Mouse (Mus musculus) left cerebral cortex, adult 2 months (tissue): ENCODE measurements around the gene Ubfd1. TPM values are rescaled to one million over a fixed set of nuclear protein-coding genes. Genes with fewer than 3 reads are reported as not detected.
A peak's percentile ranks its signal among the peaks of the same experiment; 100 is the strongest.

Experiments used
- DNase-seq, 2 experiments: peaks; one replicate each; pipeline ENCODE4 v3.0.0; 2021 to 2022; ENCODE audit warnings: low spot score in 2 of 2, mixed read lengths in 1 of 2; ENCODE audit errors: extremely low spot score in 1 of 2
- H3K27ac ChIP-seq: fragments of 200-600 bp; 2 replicates; pipeline ENCODE4 v1.8.1; 2022
- H3K4me3 ChIP-seq: fragments of 200-600 bp; 2 replicates; pipeline ENCODE4 v1.8.1; 2022
- CTCF ChIP-seq: fragments of 200-600 bp; IDR thresholded peaks from 2 replicates; pipeline ENCODE4 v1.8.1; 2022; ENCODE audit warnings: antibody characterized with exemption, mild to moderate bottlenecking, moderate library complexity
- intact Hi-C: fragments of 180-260 bp; cut with DNase I; formaldehyde crosslinking; loops from one replicate; pipeline ENCODE4 v1.15.1; 2025
- long read RNA-seq, 2 experiments: library from polyadenylated mRNA; stranded (forward); transcript quantifications; one replicate each; pipeline ENCODE4 v2.0.0; 2021; ENCODE audit warnings: borderline mapping rate in 2 of 2
- total RNA-seq, 2 experiments: library from RNA; stranded (reverse); gene quantifications; 2 replicates each; pipeline ENCODE4 v1.2.3; 2021

Gene Ubfd1
- 10 to 100 TPM; 59.2 to 60.4 TPM for total RNA-seq
- long read RNA-seq, experiment 1, full-length matches to known transcripts = 41 of 63 reads
- long read RNA-seq, experiment 1, partial matches to known transcripts = 10 of 63 reads
- long read RNA-seq, experiment 1, other reads (novel, unspliced or antisense) = 12 of 63 reads
- long read RNA-seq, experiment 2, full-length matches to known transcripts = 35 of 51 reads
- long read RNA-seq, experiment 2, partial matches to known transcripts = 9 of 51 reads
- long read RNA-seq, experiment 2, other reads (novel, unspliced or antisense) = 7 of 51 reads

GRCm38 (mm10) chr7:122066945-122067516 is at the start of gene Ubfd1, which contains the start of gene Ears2:
TSS of gene Ubfd1 (plus strand) at chr7:122067175.
TSS of gene Ears2 (minus strand) at chr7:122067263.
- Histone ChIP-seq H3K4me3 (peak within 1 kb of the TSS; percentile 98), H3K27ac (peak within 1 kb of the TSS; percentile 99)
- intact Hi-C loops = loop anchor here (1.0 to 2.0 kb wide), 3 partner anchors 32 to 86 kb away; partner anchors contain the start of gene Cog7
- peak; percentile 96 for DNase-seq
- no peak; the same call in none of the 2 replicates for TF ChIP-seq CTCF

GRCm38 (mm10) chr7:122018247-122018646 is 48.7 kb upstream of the Ubfd1 start:
- DNase-seq = no peak
- intact Hi-C loops = no loop called here
- H3K4me3 ChIP-seq = peak overlapping the region; percentile 23; the same call in 1 of the 2 replicates
- no peak for TF ChIP-seq CTCF
- 0 out of 2 replicates have a peak overlapping the region, but pooled peaks have one; percentile 21 for H3K27ac ChIP-seq

- peak; percentile 39 to 41 for DNase-seq
- intact Hi-C loops = loop anchor here (1.0 kb wide), 1 partner anchor 48 kb away; the partner anchor contains the start of genes Ears2 and Ubfd1
- no peak for TF ChIP-seq CTCF
- Histone ChIP-seq H3K4me3 (peak overlapping the region; percentile 20), H3K27ac (peak overlapping the region; percentile 83; the same call in 1 of the 2 replicates)
Measured at GRCm38 (mm10) chr7:122018978-122019377, 48.0 kb upstream of the Ubfd1 start.

GRCm38 (mm10) chr7:122020273-122020666 is 46.7 kb upstream of the Ubfd1 start:
- no peak for DNase-seq
- intact Hi-C loops = no loop called here

GRCm38 (mm10) chr7:122020667-122021354 is 46.2 kb upstream of the Ubfd1 start, which contains the start of gene Gga2:
TSS of gene Gga2 (minus strand) at chr7:122021222.
- H3K27ac ChIP-seq = peak within 1 kb of the TSS; percentile 83
- intact Hi-C loops = no loop called here
- no peak; the same call in 1 of the 2 replicates for TF ChIP-seq CTCF

More at GRCm38 (mm10) chr7:122020273-122020666, 46.7 kb upstream of the Ubfd1 start:
- H3K27ac ChIP-seq = peak overlapping the region; percentile 83
- peak overlapping the region; percentile 96 for H3K4me3 ChIP-seq
- TF ChIP-seq CTCF = no peak

GRCm38 (mm10) chr7:122022131-122022530 is 44.8 kb upstream of the Ubfd1 start:
- H3K4me3 ChIP-seq = no peak overlapping the region
- intact Hi-C loops = no loop called here
- H3K27ac ChIP-seq = no peak overlapping the region
- DNase-seq = no peak
- TF ChIP-seq CTCF = no peak

More at GRCm38 (mm10) chr7:122020667-122021354, 46.2 kb upstream of the Ubfd1 start, which contains the start of gene Gga2:
- DNase-seq = peak; percentile 86 to 89
- H3K4me3 ChIP-seq = peak within 1 kb of the TSS; percentile 96

GRCm38 (mm10) chr7:122033371-122033770 is 33.6 kb upstream of the Ubfd1 start:
- no peak overlapping the region for H3K27ac ChIP-seq
- TF ChIP-seq CTCF = no peak
- no peak overlapping the region for H3K4me3 ChIP-seq
- no peak for DNase-seq
- intact Hi-C loops = no loop called here

- TF ChIP-seq CTCF = peak; percentile 44
- Histone ChIP-seq H3K4me3 (no peak overlapping the region), H3K27ac (no peak overlapping the region)
- DNase-seq = no peak
- intact Hi-C loops = no loop called here
Measured at GRCm38 (mm10) chr7:122034348-122034747, 32.6 kb upstream of the Ubfd1 start.

- H3K4me3 ChIP-seq = no peak overlapping the region
- intact Hi-C loops = no loop called here
- TF ChIP-seq CTCF = no peak
- DNase-seq = no peak
- H3K27ac ChIP-seq = no peak overlapping the region
Measured at GRCm38 (mm10) chr7:122044106-122044505, 22.9 kb upstream of the Ubfd1 start.

- no peak for TF ChIP-seq CTCF
- H3K4me3 ChIP-seq = no peak overlapping the region
- no peak for DNase-seq
- no peak overlapping the region for H3K27ac ChIP-seq
- intact Hi-C loops = no loop called here
Measured at GRCm38 (mm10) chr7:122045181-122045634, 21.8 kb upstream of the Ubfd1 start.

GRCm38 (mm10) chr7:122045711-122046110 is 21.3 kb upstream of the Ubfd1 start:
- intact Hi-C loops = no loop called here
- no peak for TF ChIP-seq CTCF
- DNase-seq = no peak

GRCm38 (mm10) chr7:122046813-122047212 is 20.2 kb upstream of the Ubfd1 start:
- no peak for TF ChIP-seq CTCF
- DNase-seq = no peak
- H3K27ac ChIP-seq = no peak overlapping the region
- intact Hi-C loops = no loop called here
- H3K4me3 ChIP-seq = no peak overlapping the region

More at GRCm38 (mm10) chr7:122045711-122046110, 21.3 kb upstream of the Ubfd1 start:
- Histone ChIP-seq H3K4me3 (no peak overlapping the region), H3K27ac (no peak overlapping the region)
